ENCODE assay signal across 27 mouse cellular contexts in genomic region chr2:61585447-61585846, GRCm38 (mm10). TPM values are rescaled to one million over a fixed set of nuclear protein-coding genes. Genes with fewer than 3 reads are reported as not detected.
DNase-seq lines count a peak whose midpoint lies in the region; ATAC-seq and TF ChIP-seq lines count a peak whose summit lies in the region.
"Had no signal": no experiment of that assay in that cellular context is flagged by ENCODE, and none has a peak within 500 bp of the region (broad histone marks: within the 10 kb centered on the region; RNA-seq: fewer than 3 reads in every experiment).

No protein-coding gene starts in this region.

- peak; percentile 38 to 42 for DNase-seq in B cell, adult 2 months
- no peak for DNase-seq in CH12.LX (ENCODE audit: extremely low read depth)
- DNase-seq in thymus, postnatal 36 days: no peak
- DNase-seq in adrenal gland, adult 8-10 months: no peak
- DNase-seq: adrenal gland, postnatal 10 days; cerebellum, adult 11 months; cerebellum, adult 9-10 months; cerebellum, postnatal 36 days; gastrocnemius, postnatal 25 days; heart, adult 18-20 months; heart, postnatal 36 days; kidney, adult 18-20 months; kidney, postnatal 36 days; lung, postnatal 4 days had no signal

- in situ Hi-C loops in CH12.LX (cut with MboI; ENCODE audit: low pct_ligation_motif_present, low pct_unique_long_range_greater_than_20kb, low sequenced_read_pairs): no loop called here

- peaks cover 5% of the 10 kb centered on the region for H3K9me3 ChIP-seq in CH12.LX (replicated peaks; ENCODE audit: low read length)
- no peaks in the 10 kb centered on the region for H3K9me3 ChIP-seq in midbrain, embryonic 13.5 days
- H3K9me3 ChIP-seq: hindbrain, embryonic 12.5 days; limb, embryonic 13.5 days; midbrain, embryonic 10.5 days; neural tube, embryonic 12.5 days had no signal

- dilution Hi-C loops in CH12.LX (cut with MboI; ENCODE audit: extremely low pct_ligation_motif_present, extremely low pct_unique_long_range_greater_than_20kb, low sequenced_read_pairs): no loop called here

- no peak overlapping the region for H3K4me3 ChIP-seq in CH12.LX (replicated peaks in 1 of 3; ENCODE audit: low read depth in 2 of 3, low read length in 2 of 3, poor library complexity in 1 of 3)
- no peak overlapping the region for H3K4me3 ChIP-seq in midbrain, embryonic 13.5 days (replicated peaks)
- H3K4me3 ChIP-seq: hindbrain, embryonic 12.5 days; limb, embryonic 13.5 days; midbrain, embryonic 10.5 days; myocyte; neural tube, embryonic 12.5 days had no signal

- H3K9ac ChIP-seq in CH12.LX (ENCODE audit: insufficient read depth, low read depth): no peak overlapping the region
- H3K9ac ChIP-seq in midbrain, embryonic 13.5 days (replicated peaks): no peak overlapping the region
- H3K9ac ChIP-seq: hindbrain, embryonic 12.5 days; limb, embryonic 13.5 days; neural tube, embryonic 12.5 days had no signal

- H3K27me3 ChIP-seq in CH12.LX (replicated peaks): no peaks in the 10 kb centered on the region
- no peaks in the 10 kb centered on the region for H3K27me3 ChIP-seq in midbrain, embryonic 13.5 days
- H3K27me3 ChIP-seq: hindbrain, embryonic 12.5 days; limb, embryonic 13.5 days; neural tube, embryonic 12.5 days had no signal

- TF ChIP-seq EP300 in CH12.LX (IDR thresholded peaks at IDR 0.05; ENCODE audit: low read length): no peak

- peaks cover 3 to 56% of the 10 kb centered on the region in 2 experiments for H3K4me1 ChIP-seq in CH12.LX (ENCODE audit: control insufficient read depth in 1 of 2, insufficient read depth in 2 of 2)
- H3K4me1 ChIP-seq in midbrain, embryonic 13.5 days (replicated peaks): no peaks in the 10 kb centered on the region
- H3K4me1 ChIP-seq: hindbrain, embryonic 12.5 days; limb, embryonic 13.5 days; midbrain, embryonic 10.5 days; neural tube, embryonic 12.5 days had no signal

- H3K27ac ChIP-seq in CH12.LX (ENCODE audit: insufficient read depth, low read depth): no peak overlapping the region
- H3K27ac ChIP-seq in midbrain, embryonic 13.5 days: no peak overlapping the region
- H3K27ac ChIP-seq: hindbrain, embryonic 12.5 days; limb, embryonic 13.5 days; midbrain, embryonic 10.5 days; neural tube, embryonic 12.5 days had no signal

- H3K79me2 ChIP-seq in CH12.LX (replicated peaks; ENCODE audit: control insufficient read depth, extremely low read depth, insufficient read depth, poor library complexity, severe bottlenecking): peaks cover 71% of the 10 kb centered on the region

- TF ChIP-seq CTCF in CH12.LX (conservative IDR thresholded peaks at IDR 0.05 in 1 of 2, IDR thresholded peaks at IDR 0.05 in 1 of 2; ENCODE audit: low read depth in 2 of 2, low read length in 2 of 2): no peak

- no peak for TF ChIP-seq RAD21 in CH12.LX (IDR thresholded peaks at IDR 0.05; ENCODE audit: low read depth, low read length)

- WGBS in midbrain, embryonic 13.5 days: 86% methylated on average over 1 of the region's 1 CpGs

- peaks cover 24 to 45% of the 10 kb centered on the region in 2 experiments for H3K36me3 ChIP-seq in CH12.LX (replicated peaks in 1 of 2; ENCODE audit: control insufficient read depth in 1 of 2, insufficient read depth in 1 of 2, low read length in 1 of 2)
- H3K36me3 ChIP-seq in midbrain, embryonic 13.5 days: no peaks in the 10 kb centered on the region
- H3K36me3 ChIP-seq: hindbrain, embryonic 12.5 days; limb, embryonic 13.5 days; midbrain, embryonic 10.5 days; neural tube, embryonic 12.5 days had no signal

- H3K4me2 ChIP-seq in CH12.LX (ENCODE audit: insufficient read depth, low read depth, poor library complexity, severe bottlenecking): no peak overlapping the region
- no peak overlapping the region for H3K4me2 ChIP-seq in midbrain, embryonic 13.5 days (replicated peaks)
- H3K4me2 ChIP-seq: heart, embryonic 11.5 days; hindbrain, embryonic 12.5 days; limb, embryonic 13.5 days; liver, embryonic 11.5 days; neural tube, embryonic 12.5 days had no signal

- no peak for TF ChIP-seq POLR2A in CH12.LX (IDR thresholded peaks at IDR 0.05; ENCODE audit: low read depth, low read length)

- peak; percentile 51 for ATAC-seq in inflammation-experienced regulatory T-cells, adult 6 months
- ATAC-seq in neutrophil, adult 5-6 weeks (ENCODE audit: extremely low read depth, insufficient number of reproducible peaks, low FRiP score, poor library complexity, severe bottlenecking): peak; percentile 75
- ATAC-seq in midbrain, embryonic 13.5 days: no peak
- ATAC-seq: forebrain, embryonic 14.5 days; lung, postnatal 0 days; midbrain, embryonic 16.5 days had no signal

TF ChIP-seq in CH12.LX, 34 proteins besides CTCF, POLR2A, EP300 and RAD21:
- TF ChIP-seq NELFE (IDR thresholded peaks at IDR 0.05; ENCODE audit: low read depth, low read length) (no peak), JUN (IDR thresholded peaks at IDR 0.05; ENCODE audit: insufficient read depth, low read depth, low read length) (no peak), ETS1 (conservative IDR thresholded peaks at IDR 0.05; ENCODE audit: low read depth, low read length) (peak; percentile 65), TCF12 (IDR thresholded peaks at IDR 0.05; ENCODE audit: low read depth, low read length) (no peak)
TF ChIP-seq in CH12.LX: peak in this region for 1.

RNA-seq across cellular contexts. Expression of gene Tank, which starts 7.1 kb away (rescaled TPM):
- total RNA-seq in CH12.LX (2012; rRNA removed) (42.3 and 45.7 TPM in 2 replicates), CH12.LX (2014; rRNA removed) (152 and 180 TPM in 2 replicates)
- 66.4 and 68.7 TPM in 2 replicates for polyA plus RNA-seq in CH12.LX (2012; ENCODE audit: insufficient read length, low read depth)
- 100 to 1,000 TPM; 245 to 330 (median 251) TPM for polyA plus RNA-seq in inflammation-experienced regulatory T-cells, adult 6 months (2017; shearing (Covaris generic))
- total RNA-seq in neutrophil, adult 5-6 weeks (2017): 101 and 104 TPM in 2 replicates
- 28.3 and 32.2 TPM in 2 replicates for polyA plus RNA-seq in midbrain, embryonic 13.5 days (2015; fragmentation: Nextera tagmentation; extraction: Ambion mirVana)
- 10 to 100 TPM; 36.1 to 43.8 (median 39.6) TPM for total RNA-seq in adrenal gland, adult 8-10 months (2022)

Comparison
In these comparisons a context has a peak if more than half of its experiments do, and no peak if none do; other contexts are left out.
1. DNase-seq: peak in B cell, adult 2 months (2 of 2); none in CH12.LX (single experiment), thymus, postnatal 36 days (0 of 2) and adrenal gland, adult 8-10 months (single experiment).